Mouse (Mus musculus) brain, embryonic 14.5 days (tissue): ENCODE results near the gene Khdrbs2.

Source experiments
- CTCF ChIP-seq: fragments of 200-500 bp; IDR thresholded peaks from 2 replicates; pipeline ENCODE4 v1.5.1; 2012; ENCODE audit warnings: inconsistent platforms, mild to moderate bottlenecking, moderate library complexity, borderline replicate concordance; ENCODE audit not compliant: insufficient read depth, insufficient read length; ENCODE audit errors: extremely low read depth
- POLR2A ChIP-seq: fragments of 200-500 bp; IDR thresholded peaks from 2 replicates; pipeline ENCODE4 v1.6.1; 2012; ENCODE audit warnings: mild to moderate bottlenecking, inconsistent platforms, borderline replicate concordance; ENCODE audit not compliant: poor library complexity, insufficient read depth, insufficient read length, severe bottlenecking; ENCODE audit errors: extremely low read depth

DNA sequence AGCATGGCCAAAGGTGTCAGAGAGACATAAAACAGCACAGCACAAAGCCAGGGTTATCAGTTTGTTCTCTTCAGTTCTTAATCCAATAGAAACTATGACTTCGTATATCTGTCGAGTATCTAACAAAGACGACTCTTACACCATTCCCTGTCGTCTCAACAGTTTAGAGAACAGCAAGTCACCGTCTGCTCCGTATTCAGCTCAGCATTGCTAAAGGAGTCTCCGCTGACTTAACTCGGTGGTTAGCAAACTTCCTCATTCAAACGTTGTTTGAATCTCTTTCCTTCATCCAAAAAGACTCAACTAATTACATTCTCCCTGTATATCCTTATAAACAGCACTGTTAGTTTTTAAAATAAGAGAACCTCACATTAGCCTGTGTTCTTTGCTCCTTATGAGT lies 521.3 kb downstream of the Khdrbs2 start:
- no peak for TF ChIP-seq POLR2A
- TF ChIP-seq CTCF = no peak
